Mouse (Mus musculus) layer of hippocampus, adult 9-10 months (tissue): ENCODE measurements at regions not wholly inside any gene's neighbourhood (a gene's known extent, or its start where the extent isn't known, plus 50 kb on each side); places are given as distances from the start of the nearest gene placed in this dataset.
A peak's percentile ranks its signal among the peaks of the same experiment; 100 is the strongest.

Experiments
- DNase-seq: peaks from one replicate; pipeline ENCODE4 v3.0.0; 2022; ENCODE audit warnings: low spot score

GRCm38 (mm10) chr2:133362693-133363443 is 189.1 kb upstream of the Bmp2 start:
- DNase-seq = no peak

- DNase-seq = no peak
These were observed 180.3 kb upstream of the Bmp2 start for GRCm38 (mm10) chr2:133371490-133372215.

- no peak for DNase-seq
These were observed 178.4 kb upstream of the Bmp2 start for GRCm38 (mm10) chr2:133373543-133373942.

- DNase-seq = peak; percentile 17
These were observed 170.9 kb upstream of the Bmp2 start for GRCm38 (mm10) chr2:133381054-133381453.

- DNase-seq = no peak
These were observed 168.6 kb upstream of the Bmp2 start for GRCm38 (mm10) chr2:133383135-133383920.

- DNase-seq = no peak
These were observed 166.7 kb upstream of the Bmp2 start for GRCm38 (mm10) chr2:133385297-133385696.

- no peak for DNase-seq
These were observed 164.6 kb upstream of the Bmp2 start for GRCm38 (mm10) chr2:133387349-133387748.

- DNase-seq = no peak
These were observed 159.7 kb upstream of the Bmp2 start for GRCm38 (mm10) chr2:133392298-133392697.

GRCm38 (mm10) chr2:133397566-133397965 is 154.4 kb upstream of the Bmp2 start:
- no peak for DNase-seq

- no peak for DNase-seq
These were observed 152.8 kb upstream of the Bmp2 start for GRCm38 (mm10) chr2:133399059-133399690.

- DNase-seq = no peak
These were observed 151.0 kb upstream of the Bmp2 start for GRCm38 (mm10) chr2:133400963-133401362.

- no peak for DNase-seq
These were observed 134.9 kb upstream of the Bmp2 start for GRCm38 (mm10) chr2:133416990-133417581.

- DNase-seq = no peak
These were observed 132.2 kb upstream of the Bmp2 start for GRCm38 (mm10) chr2:133419686-133420303.

GRCm38 (mm10) chr2:133425538-133425937 is 126.4 kb upstream of the Bmp2 start:
- DNase-seq = no peak

- DNase-seq = no peak
These were observed 124.9 kb upstream of the Bmp2 start for GRCm38 (mm10) chr2:133427039-133427438.

- DNase-seq = no peak
These were observed 122.4 kb upstream of the Bmp2 start for GRCm38 (mm10) chr2:133429369-133430062.

GRCm38 (mm10) chr2:133430741-133431438 is 121.1 kb upstream of the Bmp2 start:
- DNase-seq = no peak

- DNase-seq = no peak
These were observed 119.7 kb upstream of the Bmp2 start for GRCm38 (mm10) chr2:133432141-133432813.
